Mouse (Mus musculus): ENCODE data around the gene 4930522H14Rik. TPM values are rescaled to one million over a fixed set of nuclear protein-coding genes. Genes with fewer than 3 reads are reported as not detected.

The 4930522H14Rik gene
- total and polyA plus RNA-seq, 3 experiments = 0.82 TPM; not detected in 2

- H3K4me1 ChIP-seq (ENCODE audit: insufficient read depth, low read depth, low read length) = peaks cover 36% of the 10 kb centered on the region
- DNase-seq (ENCODE audit: low spot score) (no peak), ATAC-seq (ENCODE audit: extremely low read depth, insufficient number of reproducible peaks, low FRiP score, poor library complexity, severe bottlenecking) (no peak)
- no peak for TF ChIP-seq GATA1 (IDR thresholded peaks at IDR 0.05; ENCODE audit: borderline replicate concordance, low read length)
- no peak for TF ChIP-seq CTCF (IDR thresholded peaks at IDR 0.05; ENCODE audit: low read depth, low read length)
- no peak for TF ChIP-seq TAL1 (conservative IDR thresholded peaks at IDR 0.05; ENCODE audit: low read depth, low read length)
- TF ChIP-seq GATA2 (IDR thresholded peaks at IDR 0.05; ENCODE audit: borderline replicate concordance, low read depth, low read length) = no peak
- TF ChIP-seq POLR2AphosphoS5 (IDR thresholded peaks at IDR 0.05; ENCODE audit: insufficient replicate concordance, low read depth, low read length) = no peak
- H3K9me3 ChIP-seq (replicated peaks) = no peaks in the 10 kb centered on the region
- H3K27me3 ChIP-seq (ENCODE audit: insufficient read depth, low read length) = no peaks in the 10 kb centered on the region
- H3K4me3 ChIP-seq (ENCODE audit: low read depth, low read length) = no peak overlapping the region
- peaks cover 20% of the 10 kb centered on the region for H3K36me3 ChIP-seq (replicated peaks)
Measured at GRCm38 (mm10) chr4:109472566-109472965, 58.5 kb downstream of the 4930522H14Rik start.

DNA sequence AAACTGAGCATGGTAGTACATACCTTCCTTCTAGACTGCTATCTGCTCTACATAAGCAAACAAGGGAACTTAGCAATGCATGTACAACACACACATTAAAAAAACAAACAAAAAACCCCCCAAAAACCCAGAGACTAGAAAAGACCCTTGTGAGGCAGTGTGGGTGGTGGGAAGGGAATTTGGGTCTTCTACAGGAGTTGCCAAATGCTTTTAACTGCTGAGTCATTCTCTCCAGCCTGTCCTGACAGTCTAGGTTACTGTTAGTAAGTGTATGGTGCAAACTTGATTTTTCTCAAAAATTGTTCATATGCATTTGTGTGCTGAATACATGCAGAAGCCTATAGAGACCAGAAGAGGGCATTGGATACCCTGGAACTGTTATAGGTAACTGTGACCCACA lies 59.5 kb downstream of the 4930522H14Rik start:
- Histone ChIP-seq H3K9me3 (replicated peaks) (no peaks in the 10 kb centered on the region), H3K4me1 (ENCODE audit: insufficient read depth, low read depth, low read length) (peaks cover 30% of the 10 kb centered on the region), H3K4me3 (ENCODE audit: low read depth, low read length) (no peak overlapping the region), H3K36me3 (replicated peaks) (peaks cover 20% of the 10 kb centered on the region), H3K27me3 (ENCODE audit: insufficient read depth, low read length) (no peaks in the 10 kb centered on the region)
- DNase-seq (ENCODE audit: low spot score) = no peak
- no peak for TF ChIP-seq CTCF (IDR thresholded peaks at IDR 0.05; ENCODE audit: low read depth, low read length)
- no peak for TF ChIP-seq TAL1 (conservative IDR thresholded peaks at IDR 0.05; ENCODE audit: low read depth, low read length)
- no peak for TF ChIP-seq GATA1 (IDR thresholded peaks at IDR 0.05; ENCODE audit: borderline replicate concordance, low read length)
- TF ChIP-seq GATA2 (IDR thresholded peaks at IDR 0.05; ENCODE audit: borderline replicate concordance, low read depth, low read length) = no peak
- no peak for TF ChIP-seq POLR2AphosphoS5 (IDR thresholded peaks at IDR 0.05; ENCODE audit: insufficient replicate concordance, low read depth, low read length)
- ATAC-seq (ENCODE audit: extremely low read depth, insufficient number of reproducible peaks, low FRiP score, poor library complexity, severe bottlenecking) = no peak

- Histone ChIP-seq H3K9me3 (replicated peaks) (no peaks in the 10 kb centered on the region), H3K4me1 (ENCODE audit: insufficient read depth, low read depth, low read length) (peaks cover 17% of the 10 kb centered on the region), H3K4me3 (ENCODE audit: low read depth, low read length) (no peak overlapping the region), H3K27me3 (ENCODE audit: insufficient read depth, low read length) (no peaks in the 10 kb centered on the region), H3K36me3 (replicated peaks) (peaks cover 18% of the 10 kb centered on the region)
- ATAC-seq (ENCODE audit: extremely low read depth, insufficient number of reproducible peaks, low FRiP score, poor library complexity, severe bottlenecking) (no peak), DNase-seq (ENCODE audit: low spot score) (no peak)
- TF ChIP-seq GATA2 (IDR thresholded peaks at IDR 0.05; ENCODE audit: borderline replicate concordance, low read depth, low read length) (no peak), POLR2AphosphoS5 (IDR thresholded peaks at IDR 0.05; ENCODE audit: insufficient replicate concordance, low read depth, low read length) (no peak), CTCF (IDR thresholded peaks at IDR 0.05; ENCODE audit: low read depth, low read length) (no peak), GATA1 (IDR thresholded peaks at IDR 0.05; ENCODE audit: borderline replicate concordance, low read length) (no peak), TAL1 (conservative IDR thresholded peaks at IDR 0.05; ENCODE audit: low read depth, low read length) (no peak)
Measured at GRCm38 (mm10) chr4:109467687-109468086, 63.4 kb downstream of the 4930522H14Rik start.

- no peaks in the 10 kb centered on the region for H3K9me3 ChIP-seq (replicated peaks)
- peaks cover 4% of the 10 kb centered on the region for H3K36me3 ChIP-seq (replicated peaks)
- H3K4me1 ChIP-seq (ENCODE audit: insufficient read depth, low read depth, low read length) = peaks cover 11% of the 10 kb centered on the region; the same call in 1 of the 2 replicates
- H3K4me3 ChIP-seq (ENCODE audit: low read depth, low read length) = no peak overlapping the region
- DNase-seq (ENCODE audit: low spot score) (no peak), ATAC-seq (ENCODE audit: extremely low read depth, insufficient number of reproducible peaks, low FRiP score, poor library complexity, severe bottlenecking) (no peak)
- H3K27me3 ChIP-seq (ENCODE audit: insufficient read depth, low read length) = no peaks in the 10 kb centered on the region
- TF ChIP-seq TAL1 (conservative IDR thresholded peaks at IDR 0.05; ENCODE audit: low read depth, low read length) (no peak), CTCF (IDR thresholded peaks at IDR 0.05; ENCODE audit: low read depth, low read length) (no peak), GATA2 (IDR thresholded peaks at IDR 0.05; ENCODE audit: borderline replicate concordance, low read depth, low read length) (no peak), POLR2AphosphoS5 (IDR thresholded peaks at IDR 0.05; ENCODE audit: insufficient replicate concordance, low read depth, low read length) (no peak), GATA1 (IDR thresholded peaks at IDR 0.05; ENCODE audit: borderline replicate concordance, low read length) (no peak)
Measured at GRCm38 (mm10) chr4:109463892-109464291, 67.2 kb downstream of the 4930522H14Rik start.

DNA sequence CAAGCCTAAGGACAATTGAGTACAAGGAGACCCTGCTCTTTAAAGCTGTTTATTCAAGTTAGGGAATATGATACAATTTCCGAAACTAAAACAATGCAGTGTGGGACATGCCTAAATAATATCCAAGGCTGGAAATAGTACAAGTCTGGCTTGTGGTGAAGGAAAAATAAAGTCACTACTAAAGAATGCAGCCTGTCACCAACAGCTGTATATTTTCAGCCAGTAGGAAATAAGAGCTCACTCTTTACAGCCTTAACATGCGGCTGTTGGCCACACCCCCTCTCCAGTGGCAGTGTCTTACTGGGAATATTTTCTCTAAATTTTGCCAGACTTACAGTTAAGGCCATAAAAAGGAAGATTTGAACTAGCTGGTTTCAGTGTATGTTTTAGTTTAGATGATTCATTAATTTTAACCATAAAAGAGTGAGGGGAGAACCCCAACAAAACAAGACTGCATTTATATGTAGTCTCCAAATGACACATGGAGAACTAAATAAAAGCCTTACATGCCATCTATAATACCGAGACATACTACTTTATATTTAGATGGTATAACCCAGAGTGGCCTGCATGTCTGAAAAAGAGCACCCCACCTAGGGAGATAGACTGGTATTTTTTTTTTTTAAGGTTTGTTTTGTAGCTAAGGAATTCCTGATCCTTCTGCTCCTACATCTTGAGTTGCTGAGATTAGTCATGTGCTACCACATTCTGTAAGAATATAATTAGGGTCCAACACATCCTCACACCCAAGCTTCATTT lies 70.5 kb downstream of the 4930522H14Rik start:
- H3K4me1 ChIP-seq (ENCODE audit: insufficient read depth, low read depth, low read length) = peaks cover 11% of the 10 kb centered on the region; the same call in 1 of the 2 replicates
- TF ChIP-seq GATA2 (IDR thresholded peaks at IDR 0.05; ENCODE audit: borderline replicate concordance, low read depth, low read length) (no peak), TAL1 (conservative IDR thresholded peaks at IDR 0.05; ENCODE audit: low read depth, low read length) (no peak), GATA1 (IDR thresholded peaks at IDR 0.05; ENCODE audit: borderline replicate concordance, low read length) (no peak), POLR2AphosphoS5 (IDR thresholded peaks at IDR 0.05; ENCODE audit: insufficient replicate concordance, low read depth, low read length) (no peak), CTCF (IDR thresholded peaks at IDR 0.05; ENCODE audit: low read depth, low read length) (no peak)
- DNase-seq (ENCODE audit: low spot score) (no peak), ATAC-seq (ENCODE audit: extremely low read depth, insufficient number of reproducible peaks, low FRiP score, poor library complexity, severe bottlenecking) (no peak)
- peaks cover 4% of the 10 kb centered on the region for H3K36me3 ChIP-seq (replicated peaks)
- H3K27me3 ChIP-seq (ENCODE audit: insufficient read depth, low read length) = no peaks in the 10 kb centered on the region
- no peak overlapping the region for H3K4me3 ChIP-seq (ENCODE audit: low read depth, low read length)
- H3K9me3 ChIP-seq (replicated peaks) = no peaks in the 10 kb centered on the region

GRCm38 (mm10) chr4:109456821-109457220 lies 74.3 kb downstream of the 4930522H14Rik start:
- no peak for ATAC-seq (ENCODE audit: extremely low read depth, insufficient number of reproducible peaks, low FRiP score, poor library complexity, severe bottlenecking)
- TF ChIP-seq CTCF (IDR thresholded peaks at IDR 0.05; ENCODE audit: low read depth, low read length) = no peak
- TF ChIP-seq TAL1 (conservative IDR thresholded peaks at IDR 0.05; ENCODE audit: low read depth, low read length) = no peak
- no peak for TF ChIP-seq GATA1 (IDR thresholded peaks at IDR 0.05; ENCODE audit: borderline replicate concordance, low read length)
- TF ChIP-seq POLR2AphosphoS5 (IDR thresholded peaks at IDR 0.05; ENCODE audit: insufficient replicate concordance, low read depth, low read length) = no peak
- TF ChIP-seq GATA2 (IDR thresholded peaks at IDR 0.05; ENCODE audit: borderline replicate concordance, low read depth, low read length) = no peak

More at GRCm38 (mm10) chr4:109456821-109457220, 74.3 kb downstream of the 4930522H14Rik start:
- Histone ChIP-seq H3K36me3 (replicated peaks) (peaks cover 20% of the 10 kb centered on the region), H3K4me3 (ENCODE audit: low read depth, low read length) (no peak overlapping the region), H3K27me3 (ENCODE audit: insufficient read depth, low read length) (no peaks in the 10 kb centered on the region), H3K4me1 (ENCODE audit: insufficient read depth, low read depth, low read length) (peaks cover 7% of the 10 kb centered on the region; the same call in 1 of the 2 replicates), H3K9me3 (replicated peaks) (no peaks in the 10 kb centered on the region)
- DNase-seq (ENCODE audit: low spot score) = no peak

Other genes starting within 250 kb of the 4930522H14Rik start
- 38.9 and 50.2 TPM in 2 replicates for gene Ttc39a, start 124.7 kb downstream of the 4930522H14Rik start, total RNA-seq (2014; fragmentation: Nextera tagmentation)
- 40.4 and 48.0 TPM in 2 replicates for gene Ttc39a, start 124.7 kb downstream of the 4930522H14Rik start, total RNA-seq (2017)
- 28.9 and 30.9 TPM in 2 replicates for gene Ttc39a, start 124.7 kb downstream of the 4930522H14Rik start, polyA plus RNA-seq (2012)
- gene Rnf11, start 46.6 kb downstream of the 4930522H14Rik start, total RNA-seq (2014; fragmentation: Nextera tagmentation) = 41.8 and 44.4 TPM in 2 replicates
- 36.0 and 44.9 TPM in 2 replicates for gene Rnf11, start 46.6 kb downstream of the 4930522H14Rik start, total RNA-seq (2017)
- 14.0 and 14.9 TPM in 2 replicates for gene Rnf11, start 46.6 kb downstream of the 4930522H14Rik start, polyA plus RNA-seq (2012)
- 31.2 and 38.8 TPM in 2 replicates for gene Cdkn2c, start 135.9 kb upstream of the 4930522H14Rik start, total RNA-seq (2014; fragmentation: Nextera tagmentation)
- gene Cdkn2c, start 135.9 kb upstream of the 4930522H14Rik start, total RNA-seq (2017) = 86.7 and 90.7 TPM in 2 replicates
- gene Cdkn2c, start 135.9 kb upstream of the 4930522H14Rik start, polyA plus RNA-seq (2012) = 53.6 and 59.0 TPM in 2 replicates
- 66.9 and 71.9 TPM in 2 replicates for gene Faf1, start 145.3 kb upstream of the 4930522H14Rik start, total RNA-seq (2014; fragmentation: Nextera tagmentation)
- 65.0 and 65.8 TPM in 2 replicates for gene Faf1, start 145.3 kb upstream of the 4930522H14Rik start, total RNA-seq (2017)
- gene Faf1, start 145.3 kb upstream of the 4930522H14Rik start, polyA plus RNA-seq (2012) = 7.1 and 9.5 TPM in 2 replicates

All from G1E (cell line).